Mouse (Mus musculus) thymus, postnatal 4 days (tissue): ENCODE measurements at regions not wholly inside any gene's neighbourhood (a gene's known extent, or its start where the extent isn't known, plus 50 kb on each side); places are given as distances from the start of the nearest gene placed in this dataset.
A peak's percentile ranks its signal among the peaks of the same experiment; 100 is the strongest.
"Not testable (repeated sequence)": the region's sequence is repeated elsewhere in the genome, so short reads cannot be mapped to it uniquely, and the experiment has no call there.

ENCODE experiments used
- DNase-seq: peaks from one replicate; pipeline ENCODE4 v3.0.0; 2021

DNA sequence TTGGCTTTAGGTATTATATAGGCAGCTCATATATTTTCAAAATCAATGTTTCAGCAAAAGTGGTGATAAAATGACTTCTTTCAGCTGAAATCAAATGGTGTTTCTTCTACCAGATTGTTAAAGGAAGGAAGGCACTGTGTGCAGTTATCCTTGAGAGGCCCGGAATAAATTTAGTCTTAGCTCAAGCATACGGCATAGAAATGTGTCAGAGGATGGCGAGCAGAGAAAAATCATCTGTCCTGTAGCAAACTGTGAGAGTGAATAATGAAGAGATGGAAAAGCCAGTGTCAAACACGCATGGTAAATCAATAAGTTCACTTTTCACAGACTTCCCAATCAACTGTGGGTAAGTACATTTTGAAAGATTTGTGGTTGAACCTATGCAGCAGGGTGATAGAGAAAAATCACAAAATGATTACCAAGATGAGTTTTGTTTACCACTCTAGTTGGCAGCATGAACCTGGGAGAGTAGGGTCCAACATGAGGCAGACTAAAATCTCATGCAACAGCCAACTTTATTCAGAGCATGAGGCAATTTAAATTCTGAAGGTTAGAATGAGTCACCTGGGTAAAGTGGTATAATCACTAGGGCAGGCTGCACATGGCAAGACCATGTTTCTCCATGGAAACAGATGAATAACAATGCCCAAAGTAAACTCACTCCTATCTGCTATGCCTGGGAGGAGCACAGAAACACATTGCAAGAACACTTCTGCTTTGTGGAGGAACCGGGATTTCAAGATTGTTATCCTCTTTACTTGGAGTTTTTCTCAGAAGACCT lies 55.7 kb downstream of the AI429214 start:
- no peak for DNase-seq

DNA sequence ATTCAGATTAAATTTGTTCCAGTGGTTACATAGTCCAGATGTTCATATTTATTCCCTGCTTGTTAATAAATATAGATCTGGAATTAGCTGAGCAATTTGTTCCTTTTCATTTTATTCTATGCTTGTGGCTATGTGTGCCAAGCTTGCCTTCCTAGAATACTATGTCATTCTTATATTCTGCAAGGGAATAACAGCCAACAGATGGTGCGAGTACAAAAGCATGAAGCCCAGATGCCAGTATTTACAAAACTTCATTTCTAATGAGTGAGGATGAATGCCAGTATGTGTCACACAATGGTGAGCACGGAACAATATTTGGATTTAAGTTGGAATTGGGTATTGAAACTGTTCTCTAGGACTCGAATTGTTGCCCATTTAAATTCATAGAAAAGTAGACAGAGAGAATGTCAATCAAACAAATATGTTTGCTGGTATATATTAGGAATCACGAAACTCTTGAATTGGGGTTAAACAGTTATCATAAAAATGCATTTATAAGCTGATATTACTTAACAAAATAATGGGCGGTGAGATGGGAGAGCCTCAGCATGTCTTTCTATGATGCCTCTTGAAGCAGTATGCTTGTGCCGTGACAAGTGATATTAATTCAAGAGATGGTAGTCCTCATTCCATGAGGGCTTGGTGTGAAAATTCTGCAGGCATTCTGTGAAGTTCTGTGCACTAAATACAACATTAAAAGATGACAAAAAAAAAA lies 56.7 kb downstream of the AI429214 start:
- DNase-seq: no peak

DNA sequence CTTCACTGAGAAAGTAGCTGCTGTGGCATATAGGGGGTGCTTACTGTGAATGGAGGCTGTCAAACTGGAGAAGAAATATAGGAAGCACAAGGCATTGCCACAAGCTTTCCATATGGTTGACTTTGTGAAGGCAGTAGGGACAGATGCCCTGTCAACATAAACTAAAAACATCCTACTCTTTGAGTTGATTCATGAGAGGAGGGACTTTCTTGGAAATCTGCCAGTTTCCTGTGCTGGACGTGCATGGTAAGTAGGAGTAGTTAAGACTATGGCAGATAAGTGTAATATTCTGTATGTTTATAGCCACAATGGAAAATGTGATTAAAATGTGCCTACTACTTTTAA lies 57.3 kb downstream of the AI429214 start:
- DNase-seq: no peak

DNA sequence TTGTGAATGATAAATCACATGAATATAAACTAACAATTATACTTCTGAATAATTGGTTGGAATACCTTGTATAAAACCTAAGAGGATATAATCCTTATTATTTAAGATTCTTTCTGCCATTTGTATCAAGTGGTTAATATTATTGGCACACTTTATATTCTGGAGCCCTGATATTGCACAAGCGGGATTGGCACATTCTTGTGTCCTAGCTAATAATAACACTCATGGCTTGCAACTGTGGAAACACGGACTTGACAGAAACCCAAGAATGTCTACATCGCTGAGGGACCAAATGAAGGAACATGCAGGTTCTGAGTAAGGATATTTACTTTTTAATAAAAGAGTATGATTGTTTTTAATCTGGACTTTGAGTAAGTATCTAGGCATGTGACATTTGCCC lies 63.0 kb downstream of the AI429214 start:
- DNase-seq: no peak

DNA sequence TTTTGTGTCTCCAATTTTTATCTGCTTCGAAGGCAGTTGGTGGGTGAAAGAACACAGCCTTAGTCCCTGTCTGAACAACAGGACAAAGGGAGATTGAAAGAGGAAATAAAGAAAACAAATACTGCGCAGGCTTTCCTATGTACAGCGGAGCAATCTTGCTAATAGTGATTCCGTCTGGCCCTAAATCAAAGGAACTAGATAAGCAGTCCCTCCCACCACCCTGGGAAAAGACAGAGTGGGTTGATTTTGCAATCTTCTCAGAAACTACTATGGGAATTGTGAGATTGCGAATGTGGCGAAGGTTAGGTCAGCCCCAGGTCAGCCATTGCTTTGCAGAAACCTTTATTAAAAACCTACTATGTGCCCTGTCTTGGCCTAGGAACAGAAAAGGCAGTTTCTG lies 65.0 kb downstream of the AI429214 start:
- DNase-seq: no peak

GRCm38 (mm10) chr8:37062012-37062944 lies 68.9 kb downstream of the AI429214 start:
- DNase-seq: peak; percentile 67

- peak; percentile 73 for DNase-seq
Measured at GRCm38 (mm10) chr8:37063764-37064331, 70.4 kb downstream of the AI429214 start.

DNA sequence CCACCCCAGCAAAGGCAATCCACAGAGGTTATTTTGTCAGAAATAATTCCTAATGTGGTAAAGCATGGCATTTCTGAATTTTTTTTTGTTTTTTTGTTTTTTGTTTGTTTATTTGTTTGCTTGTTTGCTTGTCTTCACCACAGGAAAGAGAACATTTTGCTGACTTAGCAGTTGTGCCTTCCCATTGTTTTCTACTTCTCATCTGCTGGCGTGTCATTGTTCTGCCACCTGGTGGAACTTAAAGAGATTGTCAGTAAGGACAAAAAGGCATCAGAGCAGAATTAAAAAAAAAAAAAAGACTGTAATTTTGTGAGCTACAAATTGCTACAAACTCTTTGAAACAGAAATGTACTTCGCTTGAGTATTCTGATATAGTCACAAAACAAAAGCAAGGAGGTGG lies 79.5 kb downstream of the AI429214 start:
- no peak for DNase-seq

- no peak for DNase-seq
Measured at GRCm38 (mm10) chr8:37099727-37100126, 106.3 kb downstream of the AI429214 start.

DNA sequence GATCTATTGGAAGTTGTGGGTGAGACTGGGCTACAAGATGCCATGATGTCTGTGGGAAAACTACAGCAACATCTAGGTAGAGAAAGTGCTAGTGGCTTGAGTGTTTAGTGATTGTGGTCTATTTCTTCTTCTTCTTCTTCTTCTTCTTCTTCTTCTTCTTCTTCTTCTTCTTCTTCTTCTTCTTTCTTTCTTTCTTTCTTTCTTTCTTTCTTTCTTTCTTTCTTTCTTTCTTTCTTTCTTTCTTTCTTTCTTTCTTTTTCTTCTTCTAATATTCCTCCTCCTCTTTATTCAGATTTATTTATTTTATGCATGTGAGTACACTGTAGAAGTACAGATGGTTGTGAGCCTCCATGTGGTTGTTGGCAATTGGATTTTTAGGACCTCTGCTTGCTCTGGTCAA lies 119.0 kb downstream of the AI429214 start:
- DNase-seq: not testable (repeated sequence)

- DNase-seq: no peak
Measured at GRCm38 (mm10) chr8:37125834-37126233, 132.4 kb downstream of the AI429214 start.

DNA sequence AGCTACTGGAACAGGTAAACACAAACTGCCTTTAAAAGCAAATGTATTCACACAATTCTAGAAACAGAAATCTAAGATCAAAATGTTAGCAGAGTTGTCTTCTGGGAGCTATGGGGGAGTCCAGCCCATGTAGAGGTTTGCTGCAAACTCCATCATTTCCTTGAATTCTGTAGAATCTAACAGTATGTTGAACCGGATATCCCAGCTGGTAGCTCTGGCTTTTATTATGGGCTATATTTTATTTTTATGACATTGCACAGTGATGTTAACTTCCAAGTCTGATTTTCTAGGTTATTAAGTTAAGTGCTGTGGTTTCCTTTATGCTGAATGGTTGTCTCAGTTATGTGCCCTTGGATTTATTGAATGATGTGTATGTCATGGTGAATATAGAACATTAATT lies 136.3 kb downstream of the AI429214 start:
- no peak for DNase-seq

DNA sequence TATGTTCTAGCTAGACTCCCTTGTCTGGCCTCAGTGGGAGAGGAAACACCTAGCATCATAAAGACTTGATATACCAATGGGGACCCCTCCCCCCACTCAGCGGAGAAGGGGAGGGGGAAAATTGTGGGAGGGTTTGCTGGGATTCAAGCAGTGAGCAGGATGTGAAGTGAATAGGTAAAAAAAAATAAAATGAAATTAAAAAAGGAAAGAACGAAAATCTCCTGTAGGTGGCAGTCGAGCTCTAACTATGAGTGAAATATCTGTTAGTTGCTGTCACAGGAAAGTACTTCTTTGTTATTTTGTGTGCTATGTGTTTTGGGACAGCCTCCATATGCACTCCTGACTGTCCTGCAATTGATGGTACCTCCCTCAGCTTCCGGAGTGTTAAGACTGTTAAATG lies 138.6 kb downstream of the AI429214 start:
- DNase-seq: no peak

- DNase-seq: no peak
Measured at GRCm38 (mm10) chr8:37134192-37134964, 141.0 kb downstream of the AI429214 start.

DNA sequence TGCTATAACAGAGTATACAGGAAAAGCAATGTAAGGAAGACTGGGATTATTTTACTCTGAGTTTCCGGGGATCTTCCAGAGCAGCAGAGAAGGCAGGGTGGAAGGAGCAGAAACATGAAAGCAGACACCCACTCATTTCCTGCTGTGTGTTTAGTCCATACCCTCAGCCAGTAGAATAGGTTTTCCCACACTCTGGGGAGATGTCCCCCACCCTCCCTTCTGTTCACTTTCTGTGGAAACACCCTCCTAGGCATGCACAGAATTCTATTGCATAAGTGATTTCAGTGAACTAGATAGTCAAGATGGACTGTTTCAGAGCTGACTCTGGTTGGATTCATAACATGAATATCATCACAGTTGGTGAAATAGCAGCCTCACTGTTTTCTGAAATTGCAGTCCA lies 156.9 kb downstream of the AI429214 start:
- no peak for DNase-seq

DNA sequence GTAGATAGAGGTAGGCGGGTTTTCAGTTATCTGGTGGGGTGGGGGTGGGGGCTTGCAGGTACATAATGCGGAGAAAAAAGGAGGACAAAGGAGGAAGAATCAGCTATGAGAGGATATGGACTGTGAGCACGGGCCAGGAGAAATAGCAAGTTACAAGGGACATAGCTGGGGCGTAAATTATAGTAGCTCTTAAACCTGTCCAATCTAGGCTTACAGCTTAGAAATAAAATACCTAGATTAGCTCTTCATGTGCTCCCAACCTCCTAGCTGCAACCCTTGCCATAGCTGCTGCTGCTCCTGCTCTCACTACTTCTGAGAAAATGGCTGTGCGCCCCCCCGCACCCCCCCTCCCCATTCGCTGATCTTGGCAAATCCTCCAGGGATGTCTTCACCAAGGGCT lies 161.0 kb downstream of the AI429214 start:
- no peak for DNase-seq

DNA sequence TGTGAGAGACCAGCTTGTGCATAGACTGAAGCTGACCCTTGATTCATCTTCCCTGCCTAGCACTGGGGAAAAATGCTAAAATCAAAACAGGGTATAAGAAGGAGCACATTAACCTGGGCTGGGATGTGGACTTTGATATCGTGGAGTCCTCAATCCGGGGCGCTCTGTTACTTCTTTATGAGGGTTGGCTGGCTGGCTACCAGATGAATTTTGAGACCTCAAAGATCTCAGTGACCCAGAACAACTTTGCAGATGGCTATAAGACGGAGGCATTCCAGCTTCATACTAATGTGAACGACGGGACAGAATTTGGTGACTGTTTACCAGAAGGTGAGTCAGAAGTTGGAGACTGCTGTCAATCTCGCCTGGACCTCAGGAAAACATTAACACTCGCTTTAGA lies 161.5 kb downstream of the AI429214 start:
- no peak for DNase-seq

DNA sequence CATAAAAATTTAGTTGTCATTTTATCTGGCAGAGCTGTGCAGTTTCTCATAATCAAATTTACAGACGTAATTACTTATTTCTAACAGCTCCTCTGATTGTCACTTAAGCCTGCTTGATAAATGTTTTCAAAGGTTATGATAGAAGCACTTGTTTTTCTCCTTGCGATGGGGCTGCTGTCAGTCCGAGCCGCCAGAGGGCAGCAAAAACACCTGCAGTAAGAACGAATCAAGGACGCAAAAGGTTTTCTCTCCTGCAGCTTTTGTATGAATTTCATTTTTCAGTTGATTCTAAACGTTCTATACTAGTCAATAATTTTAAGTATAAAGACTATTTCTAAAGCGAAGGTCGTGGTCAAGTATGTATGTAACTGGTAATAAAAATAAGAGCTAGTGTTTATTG lies 166.1 kb downstream of the AI429214 start:
- DNase-seq: peak; percentile 63

GRCm38 (mm10) chr8:37196859-37197258 lies 203.5 kb downstream of the AI429214 start:
- no peak for DNase-seq

DNA sequence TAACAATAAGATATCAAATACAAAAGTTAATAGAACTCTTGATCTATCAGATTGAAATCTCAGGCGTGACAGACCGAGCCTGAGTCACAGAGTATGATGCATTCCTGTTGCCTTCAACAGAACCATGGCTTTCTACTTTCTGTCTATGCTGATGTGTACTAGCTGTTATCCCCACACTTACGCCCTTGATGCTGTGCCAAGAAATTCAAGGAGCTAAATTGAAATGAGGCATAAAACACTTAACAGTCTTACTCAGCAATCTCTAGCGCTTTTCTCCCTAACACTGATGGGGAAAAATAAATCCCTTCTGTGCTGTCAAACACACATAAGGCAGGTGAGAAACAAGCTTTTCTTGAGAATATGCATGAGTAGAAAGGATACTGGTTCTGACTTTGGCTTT lies 222.5 kb downstream of the AI429214 start:
- no peak for DNase-seq

DNA sequence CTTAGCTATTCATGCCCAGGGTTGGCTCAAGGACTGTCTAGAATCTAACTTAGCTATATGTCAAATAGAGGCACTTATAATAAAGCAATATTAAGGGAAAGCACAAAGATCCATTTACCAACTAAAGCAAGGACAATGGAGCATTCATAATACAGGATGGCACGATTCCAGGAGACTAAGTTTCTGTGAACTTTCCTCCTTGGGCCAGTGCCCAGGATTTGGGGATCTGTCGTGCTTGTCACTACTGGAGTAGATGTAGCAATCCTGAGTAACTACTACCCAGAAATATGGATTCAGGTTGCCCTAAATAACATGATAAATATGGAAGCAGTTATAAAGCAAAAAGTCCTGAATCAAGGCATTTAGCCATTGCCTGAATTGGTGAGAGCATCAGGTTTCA lies 233.7 kb downstream of the AI429214 start:
- no peak for DNase-seq

- DNase-seq: no peak
Measured at GRCm38 (mm10) chr8:37237306-37237705, 243.9 kb downstream of the AI429214 start.
